ENCODE assay signal across 19 mouse cellular contexts in genomic region chr7:79398971-79399370, GRCm38 (mm10). TPM values are rescaled to one million over a fixed set of nuclear protein-coding genes. Genes with fewer than 3 reads are reported as not detected.
"Had no signal": no experiment of that assay in that cellular context is flagged by ENCODE, and none has a peak within 500 bp of the region (broad histone marks: within the 10 kb centered on the region; RNA-seq: fewer than 3 reads in every experiment).

No protein-coding gene starts in this region.

- ATAC-seq: liver, postnatal 0 days; lung, postnatal 0 days; midbrain, embryonic 16.5 days had no signal

- H3K4me2 ChIP-seq: liver, embryonic 15.5 days; lung, embryonic 15.5 days; midbrain, embryonic 12.5 days; neural tube, embryonic 13.5 days; neural tube, embryonic 15.5 days had no signal

- H3K9ac ChIP-seq: liver, embryonic 15.5 days; liver, postnatal 0 days; lung, embryonic 15.5 days; midbrain, embryonic 12.5 days; neural tube, embryonic 13.5 days; neural tube, embryonic 15.5 days had no signal

- H3K4me3 ChIP-seq: liver, embryonic 15.5 days; lung, embryonic 15.5 days; midbrain, embryonic 10.5 days; midbrain, embryonic 12.5 days; myocyte; neural tube, embryonic 13.5 days; neural tube, embryonic 15.5 days had no signal

- H3K9me3 ChIP-seq: liver, embryonic 15.5 days; lung, embryonic 15.5 days; midbrain, embryonic 10.5 days; midbrain, embryonic 12.5 days; neural tube, embryonic 13.5 days; neural tube, embryonic 15.5 days had no signal

- H3K36me3 ChIP-seq: lung, embryonic 15.5 days; midbrain, embryonic 12.5 days; neural tube, embryonic 13.5 days; neural tube, embryonic 15.5 days had no signal

- H3K27ac ChIP-seq: liver, embryonic 15.5 days; lung, embryonic 15.5 days; midbrain, embryonic 10.5 days; midbrain, embryonic 12.5 days; neural tube, embryonic 13.5 days; neural tube, embryonic 15.5 days had no signal

- DNase-seq: liver, postnatal 0 days; lung, adult 2 months; lung, postnatal 14 days; lung, postnatal 4 days; midbrain, embryonic 14.5 days; right cerebral cortex, postnatal 14 days; thymus, adult 18-20 months; thymus, postnatal 14 days; thymus, postnatal 36 days had no signal

- H3K4me1 ChIP-seq: lung, embryonic 15.5 days had no signal

- H3K27me3 ChIP-seq: liver, embryonic 15.5 days; lung, embryonic 15.5 days; midbrain, embryonic 12.5 days; neural tube, embryonic 13.5 days; neural tube, embryonic 15.5 days had no signal

RNA-seq across cellular contexts. Expression of gene Rlbp1, which starts 12.1 kb away (rescaled TPM):
- polyA plus RNA-seq: myocyte; spleen, adult 2 months had no signal
